Mouse (Mus musculus): Measurements from ENCODE around the gene Gm11437.

DNA sequence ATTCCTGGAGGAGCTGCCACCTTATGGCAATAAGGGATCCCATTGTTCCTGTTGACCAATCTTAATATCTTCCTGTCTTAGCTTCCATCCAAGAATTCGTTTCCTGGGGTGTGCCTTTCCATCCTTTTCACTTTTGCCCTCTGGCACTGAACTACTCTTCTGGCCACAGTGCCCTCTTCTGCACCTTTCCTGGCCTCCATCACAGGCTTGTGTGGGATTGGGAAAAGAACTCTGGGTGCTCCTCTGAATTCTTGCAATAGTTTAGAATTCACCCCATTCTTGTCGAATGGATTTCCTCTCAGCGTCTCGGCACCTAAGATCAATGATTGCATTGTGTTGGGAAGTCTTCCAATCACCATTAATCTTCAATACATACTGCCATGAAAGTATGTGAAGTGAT lies 11.3 kb upstream of the Gm11437 start:
- TF ChIP-seq CTCF (IDR thresholded peaks at IDR 0.05; ENCODE audit: extremely low read depth, insufficient read length, insufficient replicate concordance, low read depth, low read length) (no peak), POLR2A (IDR thresholded peaks at IDR 0.05; ENCODE audit: low read depth, low read length) (no peak)

Measured in small intestine, adult 2 months (tissue).